Mouse (Mus musculus): ENCODE measurements around the gene Dusp7. TPM values are rescaled to one million over a fixed set of nuclear protein-coding genes. Genes with fewer than 3 reads are reported as not detected.
A peak's percentile ranks its signal among the peaks of the same experiment; 100 is the strongest.

The Dusp7 gene
- polyA plus RNA-seq, 1 experiment from 2014 or later = 58.9 TPM

GRCm38 (mm10) chr9:106354810-106355209, 13.6 kb upstream of the Dusp7 start:
- Histone ChIP-seq H3K4me3 (replicated peaks) (no peak overlapping the region), H3K9me3 (no peaks in the 10 kb centered on the region), H3K9ac (replicated peaks) (no peak overlapping the region), H3K27ac (peak overlapping the region; percentile 100), H3K4me1 (replicated peaks) (peaks cover 97% of the 10 kb centered on the region), H3K27me3 (no peaks in the 10 kb centered on the region), H3K4me2 (0 out of 2 replicates have a peak overlapping the region, but pooled peaks have one; percentile 43), H3K36me3 (no peaks in the 10 kb centered on the region)
- 74% methylated on average over 6 of the region's 6 CpGs for WGBS
- no peak for ATAC-seq (ENCODE audit: insufficient number of reproducible peaks, insufficient read depth, low FRiP score, low TSS enrichment, low read depth)

- Histone ChIP-seq H3K27me3 (no peaks in the 10 kb centered on the region), H3K9ac (replicated peaks) (peak overlapping the region; percentile 34; the same call in 1 of the 2 replicates), H3K4me3 (replicated peaks) (no peak overlapping the region), H3K4me2 (peak overlapping the region; percentile 43), H3K9me3 (no peaks in the 10 kb centered on the region), H3K27ac (peak overlapping the region; percentile 100), H3K36me3 (no peaks in the 10 kb centered on the region), H3K4me1 (replicated peaks) (peaks cover 92% of the 10 kb centered on the region)
- no peak; the same call in 1 of the 2 replicates for ATAC-seq (ENCODE audit: insufficient number of reproducible peaks, insufficient read depth, low FRiP score, low TSS enrichment, low read depth)
- WGBS = 43% methylated on average over 10 of the region's 10 CpGs
Measured at GRCm38 (mm10) chr9:106355217-106355974, 13.0 kb upstream of the Dusp7 start.

GRCm38 (mm10) chr9:106355975-106356286, 12.5 kb upstream of the Dusp7 start:
- no peaks in the 10 kb centered on the region for H3K9me3 ChIP-seq
- no peaks in the 10 kb centered on the region for H3K27me3 ChIP-seq
- peak overlapping the region; percentile 8; the same call in 1 of the 2 replicates for H3K4me3 ChIP-seq (replicated peaks)
- ATAC-seq (ENCODE audit: insufficient number of reproducible peaks, insufficient read depth, low FRiP score, low TSS enrichment, low read depth) = no peak; the same call in 1 of the 2 replicates
- H3K4me1 ChIP-seq (replicated peaks) = peaks cover 91% of the 10 kb centered on the region
- H3K36me3 ChIP-seq = no peaks in the 10 kb centered on the region
- peak overlapping the region; percentile 34; the same call in 1 of the 2 replicates for H3K9ac ChIP-seq (replicated peaks)
- H3K4me2 ChIP-seq = peak overlapping the region; percentile 43
- H3K27ac ChIP-seq = peak overlapping the region; percentile 100

DNA sequence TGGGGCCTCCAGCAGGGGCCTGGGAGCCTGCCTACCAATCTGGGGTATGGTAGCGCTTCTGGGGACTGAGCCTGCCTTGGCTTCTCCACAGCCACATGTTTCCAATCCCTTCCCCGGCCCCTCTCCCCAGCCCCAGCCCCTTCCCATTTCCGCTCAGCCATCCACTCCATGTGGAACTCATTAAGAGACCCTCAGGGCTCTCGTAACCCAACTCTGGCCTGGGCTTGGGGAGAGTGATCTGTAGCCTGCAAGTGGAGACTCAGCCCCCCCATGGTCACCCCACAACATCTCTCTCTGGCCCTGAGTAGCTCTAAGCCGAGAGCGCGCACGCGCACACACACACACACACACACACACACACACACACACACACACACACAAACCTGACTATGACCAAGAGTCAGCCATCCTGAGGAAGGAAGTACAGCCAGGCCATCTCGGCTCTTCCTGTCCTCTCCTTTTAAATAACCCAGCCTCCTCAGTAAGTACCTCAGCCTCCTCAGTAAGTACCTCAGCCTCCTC, 12.0 kb upstream of the Dusp7 start:
- peak overlapping the region; percentile 100 for H3K27ac ChIP-seq
- H3K27me3 ChIP-seq = no peaks in the 10 kb centered on the region
- H3K9ac ChIP-seq (replicated peaks) = peak overlapping the region; percentile 34; the same call in 1 of the 2 replicates
- ATAC-seq (ENCODE audit: insufficient number of reproducible peaks, insufficient read depth, low FRiP score, low TSS enrichment, low read depth) = peak; percentile 92
- 16% methylated on average over 10 of the region's 10 CpGs for WGBS
- H3K9me3 ChIP-seq = no peaks in the 10 kb centered on the region
- H3K4me2 ChIP-seq = peak overlapping the region; percentile 43
- H3K36me3 ChIP-seq = no peaks in the 10 kb centered on the region
- H3K4me1 ChIP-seq (replicated peaks) = peaks cover 90% of the 10 kb centered on the region
- peak overlapping the region; percentile 8; the same call in 1 of the 2 replicates for H3K4me3 ChIP-seq (replicated peaks)

GRCm38 (mm10) chr9:106357167-106357566, 11.3 kb upstream of the Dusp7 start:
- 15% methylated on average over 3 of the region's 3 CpGs for WGBS
- H3K9ac ChIP-seq (replicated peaks) = peak overlapping the region; percentile 28; the same call in 1 of the 2 replicates
- no peaks in the 10 kb centered on the region for H3K27me3 ChIP-seq
- H3K9me3 ChIP-seq = no peaks in the 10 kb centered on the region
- H3K27ac ChIP-seq = peak overlapping the region; percentile 100
- ATAC-seq (ENCODE audit: insufficient number of reproducible peaks, insufficient read depth, low FRiP score, low TSS enrichment, low read depth) = no peak
- H3K4me1 ChIP-seq (replicated peaks) = peaks cover 82% of the 10 kb centered on the region
- H3K4me3 ChIP-seq (replicated peaks) = no peak overlapping the region
- H3K4me2 ChIP-seq = peak overlapping the region; percentile 43; the same call in 1 of the 2 replicates
- H3K36me3 ChIP-seq = no peaks in the 10 kb centered on the region

DNA sequence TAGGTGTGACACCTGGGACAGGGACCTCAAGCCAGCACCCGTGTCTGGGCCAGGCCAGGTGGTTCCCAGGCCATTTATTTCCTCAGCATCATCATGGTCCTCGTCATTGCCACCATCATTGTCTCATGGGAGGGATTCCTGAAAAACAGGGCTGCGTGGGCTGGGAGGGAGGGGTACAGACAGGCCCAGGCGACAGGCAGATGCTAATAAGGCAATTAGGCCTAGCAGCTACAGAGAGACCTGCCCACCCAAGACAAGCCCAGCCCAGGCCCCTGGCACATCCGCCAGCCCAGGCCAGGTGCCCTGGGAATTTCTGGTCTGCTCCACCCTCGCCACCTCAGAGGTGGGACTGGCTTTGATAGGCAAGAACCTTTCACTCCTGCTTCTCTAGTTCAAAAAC, 9.1 kb upstream of the Dusp7 start:
- WGBS = 39% methylated on average over 6 of the region's 6 CpGs
- Histone ChIP-seq H3K9ac (replicated peaks) (no peak overlapping the region; the same call in 1 of the 2 replicates), H3K36me3 (no peaks in the 10 kb centered on the region), H3K4me1 (replicated peaks) (peaks cover 62% of the 10 kb centered on the region), H3K4me2 (no peak overlapping the region), H3K27ac (peak overlapping the region; percentile 100; the same call in 1 of the 2 replicates), H3K4me3 (replicated peaks) (no peak overlapping the region), H3K9me3 (no peaks in the 10 kb centered on the region), H3K27me3 (no peaks in the 10 kb centered on the region)
- ATAC-seq (ENCODE audit: insufficient number of reproducible peaks, insufficient read depth, low FRiP score, low TSS enrichment, low read depth) = no peak

DNA sequence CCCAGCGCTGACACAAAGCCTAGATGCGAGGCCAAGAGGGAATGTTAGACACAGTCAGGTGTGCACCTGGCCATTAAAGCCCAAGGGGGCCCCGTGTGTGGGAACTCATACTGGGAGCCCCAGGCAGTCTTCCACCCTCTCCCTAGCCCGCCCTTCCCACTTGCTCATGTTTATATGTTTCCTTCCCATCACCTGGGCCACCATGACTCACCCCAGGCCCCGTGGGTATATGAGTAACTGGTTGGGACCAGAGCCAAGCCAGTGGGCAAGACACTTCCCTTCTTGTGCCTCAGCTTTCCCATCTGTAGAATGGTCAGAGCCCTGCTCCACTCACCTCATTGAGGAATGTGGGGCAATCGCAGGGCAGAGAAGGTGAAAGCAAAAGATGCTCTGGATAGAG, 7.3 kb upstream of the Dusp7 start:
- WGBS = 78% methylated on average over 6 of the region's 6 CpGs
- Histone ChIP-seq H3K4me3 (replicated peaks) (no peak overlapping the region), H3K4me2 (no peak overlapping the region), H3K27ac (0 out of 2 replicates have a peak overlapping the region, but pooled peaks have one; percentile 37), H3K27me3 (no peaks in the 10 kb centered on the region), H3K9ac (replicated peaks) (no peak overlapping the region), H3K9me3 (no peaks in the 10 kb centered on the region), H3K4me1 (replicated peaks) (peaks cover 62% of the 10 kb centered on the region), H3K36me3 (no peaks in the 10 kb centered on the region)
- no peak for ATAC-seq (ENCODE audit: insufficient number of reproducible peaks, insufficient read depth, low FRiP score, low TSS enrichment, low read depth)

- H3K4me1 ChIP-seq (replicated peaks) = peaks cover 38% of the 10 kb centered on the region
Measured at GRCm38 (mm10) chr9:106365333-106365732, 3.1 kb upstream of the Dusp7 start.

GRCm38 (mm10) chr9:106366188-106366587, 2.2 kb upstream of the Dusp7 start:
- WGBS = 21% methylated on average over 1 of the region's 1 CpGs
- H3K9me3 ChIP-seq = no peaks in the 10 kb centered on the region
- no peak overlapping the region for H3K4me3 ChIP-seq (replicated peaks)
- H3K4me2 ChIP-seq = peak overlapping the region; percentile 96
- H3K27ac ChIP-seq = peak overlapping the region; percentile 99
- peaks cover 9% of the 10 kb centered on the region for H3K36me3 ChIP-seq
- peaks cover 39% of the 10 kb centered on the region for H3K4me1 ChIP-seq (replicated peaks)
- H3K9ac ChIP-seq (replicated peaks) = no peak overlapping the region
- no peaks in the 10 kb centered on the region for H3K27me3 ChIP-seq
- no peak for ATAC-seq (ENCODE audit: insufficient number of reproducible peaks, insufficient read depth, low FRiP score, low TSS enrichment, low read depth)

More at GRCm38 (mm10) chr9:106365333-106365732, 3.1 kb upstream of the Dusp7 start:
- Histone ChIP-seq H3K4me3 (replicated peaks) (no peak overlapping the region), H3K27ac (peak overlapping the region; percentile 99), H3K27me3 (no peaks in the 10 kb centered on the region), H3K4me2 (no peak overlapping the region), H3K9ac (replicated peaks) (no peak overlapping the region), H3K36me3 (peaks cover under 1% of the 10 kb centered on the region; the same call in 1 of the 2 replicates), H3K9me3 (no peaks in the 10 kb centered on the region)
- no peak for ATAC-seq (ENCODE audit: insufficient number of reproducible peaks, insufficient read depth, low FRiP score, low TSS enrichment, low read depth)
- 67% methylated on average over 7 of the region's 7 CpGs for WGBS

GRCm38 (mm10) chr9:106367001-106367400, 1.4 kb upstream of the Dusp7 start:
- peaks cover 17% of the 10 kb centered on the region for H3K36me3 ChIP-seq
- no peaks in the 10 kb centered on the region for H3K9me3 ChIP-seq
- H3K4me1 ChIP-seq (replicated peaks) = peaks cover 46% of the 10 kb centered on the region
- H3K9ac ChIP-seq (replicated peaks) = peak overlapping the region; percentile 58
- ATAC-seq (ENCODE audit: insufficient number of reproducible peaks, insufficient read depth, low FRiP score, low TSS enrichment, low read depth) = peak; percentile 0; the same call in 1 of the 2 replicates
- H3K4me3 ChIP-seq (replicated peaks) = peak overlapping the region; percentile 99
- H3K27ac ChIP-seq = peak overlapping the region; percentile 99
- H3K4me2 ChIP-seq = peak overlapping the region; percentile 96
- 17% methylated on average over 5 of the region's 5 CpGs for WGBS
- H3K27me3 ChIP-seq = no peaks in the 10 kb centered on the region

DNA sequence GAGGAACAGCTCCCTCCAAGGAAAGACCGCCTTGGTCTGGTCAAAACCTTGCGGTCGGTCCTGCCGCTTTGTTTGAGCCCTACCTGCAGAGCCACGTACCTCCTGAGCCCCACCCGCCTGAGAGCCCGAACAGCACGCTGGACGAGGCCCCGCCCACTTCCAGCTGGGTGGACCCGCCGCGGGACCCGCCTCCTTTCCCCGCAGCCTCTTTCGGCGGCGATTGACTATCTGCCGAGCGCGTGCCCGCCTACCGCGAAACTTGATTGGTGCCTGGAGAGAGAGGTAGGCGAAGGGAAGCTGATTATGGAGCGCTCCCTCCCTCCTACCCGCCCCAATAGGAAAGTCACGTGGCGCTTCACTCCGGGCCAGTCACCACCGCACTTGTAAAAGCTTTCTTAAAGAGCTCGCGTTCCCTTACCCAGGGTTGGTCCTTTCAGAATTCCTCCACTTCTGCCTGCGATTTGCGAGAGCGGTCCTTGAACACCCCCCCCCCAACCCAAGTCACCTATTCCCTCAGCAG, 780 bp upstream of the Dusp7 start:
- Histone ChIP-seq H3K36me3 (peaks cover 24% of the 10 kb centered on the region), H3K4me1 (replicated peaks) (peaks cover 53% of the 10 kb centered on the region), H3K4me2 (peak overlapping the region; percentile 96), H3K4me3 (replicated peaks) (peak overlapping the region; percentile 99), H3K27me3 (no peaks in the 10 kb centered on the region), H3K27ac (peak overlapping the region; percentile 99), H3K9me3 (no peaks in the 10 kb centered on the region), H3K9ac (replicated peaks) (peak overlapping the region; percentile 98)
- peak; percentile 90 for ATAC-seq (ENCODE audit: insufficient number of reproducible peaks, insufficient read depth, low FRiP score, low TSS enrichment, low read depth)
- under 1% methylated on average over 36 of the region's 36 CpGs for WGBS

All from limb, embryonic 12.5 days (tissue).